Mouse (Mus musculus) neural tube, embryonic 12.5 days (tissue): ENCODE results near the gene Gpatch11. TPM values are rescaled to one million over a fixed set of nuclear protein-coding genes. Genes with fewer than 3 reads are reported as not detected.
"Not testable (repeated sequence)": the region's sequence is repeated elsewhere in the genome, so short reads cannot be mapped to it uniquely, and the experiment has no call there.

Experiments used
- ATAC-seq: fragments of 200-750 bp; cut with Nextera tagmentation; 2 replicates; pipeline ENCODE4 v1.8.0; 2017; ENCODE audit warnings: low read depth, mild to moderate bottlenecking, moderate TSS enrichment, moderate library complexity; ENCODE audit not compliant: low FRiP score
- H3K27ac ChIP-seq: fragments of 300-500 bp; sonication (generic); 2 replicates; pipeline ENCODE4 v1.5.1; 2016
- H3K27me3 ChIP-seq: fragments of 300-500 bp; sonication (generic); replicated peaks from 2 replicates; pipeline ENCODE4 v1.6.1; 2016; ENCODE audit warnings: mild to moderate bottlenecking
- H3K36me3 ChIP-seq: fragments of 300-500 bp; sonication (generic); 2 replicates; pipeline ENCODE4 v1.6.1; 2016; ENCODE audit warnings: mild to moderate bottlenecking
- H3K4me1 ChIP-seq: fragments of 300-500 bp; sonication (generic); 2 replicates; pipeline ENCODE4 v1.6.1; 2016
- H3K4me2 ChIP-seq: fragments of 300-500 bp; sonication (generic); replicated peaks from 2 replicates; pipeline ENCODE4 v1.6.1; 2016; ENCODE audit warnings: mild to moderate bottlenecking
- H3K4me3 ChIP-seq: fragments of 300-500 bp; sonication (generic); 2 replicates; pipeline ENCODE4 v1.5.1; 2016
- H3K9ac ChIP-seq: fragments of 300-500 bp; sonication (generic); 2 replicates; pipeline ENCODE4 v1.6.1; 2016; ENCODE audit warnings: mild to moderate bottlenecking
- H3K9me3 ChIP-seq: fragments of 300-500 bp; sonication (generic); 2 replicates; pipeline ENCODE4 v1.6.1; 2016; ENCODE audit warnings: mild to moderate bottlenecking
- WGBS: fragments of 180-500 bp; shearing (Covaris S2); methylation state at CpG from one replicate; pipeline ENCODE4 v1.1.7; 2016; 5-methylcytosine and 5-hydroxymethylcytosine counted together
- polyA plus RNA-seq: library from polyadenylated mRNA; unstranded; fragments of >200 nt; fragmentation: Nextera tagmentation; extraction: Ambion mirVana; gene quantifications from 2 replicates; pipeline ENCODE4 v1.2.1, GENCODE M21; 2016

Gene Gpatch11
- polyA plus RNA-seq = 51.7 and 53.7 TPM in 2 replicates

DNA sequence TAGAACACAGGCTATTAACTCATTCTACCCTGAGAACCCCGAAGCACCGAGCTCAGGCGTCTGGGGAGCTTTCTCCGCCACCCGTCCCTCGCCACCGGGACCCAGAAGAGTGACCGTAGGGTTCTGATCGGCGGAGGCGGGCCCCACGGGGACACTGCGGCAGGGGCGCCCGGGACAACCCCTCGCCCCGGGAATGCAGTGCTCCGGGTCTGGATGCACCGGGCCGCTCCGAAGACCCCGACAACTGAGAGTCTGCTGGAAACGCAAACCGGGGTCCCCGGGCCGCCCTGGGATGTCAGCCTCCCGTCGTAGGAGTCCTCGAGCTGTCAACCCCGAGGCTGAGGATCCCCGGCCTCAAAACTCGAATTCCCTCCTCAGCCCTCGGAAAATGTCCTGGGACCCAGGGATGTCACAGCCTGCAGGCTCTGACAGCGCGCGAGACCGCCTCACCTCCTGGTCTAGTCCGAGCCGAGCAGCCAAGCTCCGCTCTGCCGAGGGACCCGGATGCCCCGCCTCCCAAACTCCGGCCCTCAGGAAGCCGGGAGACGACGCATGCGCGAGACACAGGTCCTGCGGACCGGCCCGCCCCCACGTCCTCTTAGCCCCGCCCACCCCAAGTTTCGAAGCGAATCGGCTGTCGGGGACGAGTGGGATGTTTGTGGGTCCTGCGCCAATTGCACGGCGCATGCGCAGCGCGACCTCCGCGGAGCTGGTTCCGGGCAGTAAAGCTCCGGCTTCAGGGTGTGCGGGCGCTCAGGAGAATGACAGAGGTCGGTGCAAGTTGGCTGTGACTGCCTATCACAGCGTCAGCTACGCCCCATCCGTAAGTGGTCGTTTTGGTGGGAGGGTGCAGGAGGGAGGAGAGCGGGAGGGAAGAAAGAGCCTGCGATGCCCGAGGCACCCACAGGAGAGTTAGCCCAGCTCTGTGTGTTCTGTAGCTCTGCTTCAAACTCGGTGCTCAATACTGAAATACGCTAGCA, at the start of gene Gpatch11, which contains the start of gene Heatr5b:
Gene Gpatch11 (plus strand): TSS at position 712 of the 980 bp plus-strand sequence.
Gene Heatr5b (minus strand): TSS at position 509 of the 980 bp plus-strand sequence.
- ATAC-seq = peak; percentile 99
- no peaks in the 10 kb centered on the region for H3K9me3 ChIP-seq
- H3K27me3 ChIP-seq = no peaks in the 10 kb centered on the region
- no peaks in the 10 kb centered on the region; the same call in 1 of the 2 replicates for H3K4me1 ChIP-seq
- peak within 1 kb of the TSS; percentile 89 for H3K9ac ChIP-seq
- H3K36me3 ChIP-seq = peaks cover 21% of the 10 kb centered on the region
- peak within 1 kb of the TSS; percentile 87 for H3K4me3 ChIP-seq
- peak within 1 kb of the TSS; percentile 85 for H3K4me2 ChIP-seq
- under 1% methylated on average over 81 of the region's 81 CpGs for WGBS
- H3K27ac ChIP-seq = peak within 1 kb of the TSS; percentile 62; the same call in 1 of the 2 replicates

DNA sequence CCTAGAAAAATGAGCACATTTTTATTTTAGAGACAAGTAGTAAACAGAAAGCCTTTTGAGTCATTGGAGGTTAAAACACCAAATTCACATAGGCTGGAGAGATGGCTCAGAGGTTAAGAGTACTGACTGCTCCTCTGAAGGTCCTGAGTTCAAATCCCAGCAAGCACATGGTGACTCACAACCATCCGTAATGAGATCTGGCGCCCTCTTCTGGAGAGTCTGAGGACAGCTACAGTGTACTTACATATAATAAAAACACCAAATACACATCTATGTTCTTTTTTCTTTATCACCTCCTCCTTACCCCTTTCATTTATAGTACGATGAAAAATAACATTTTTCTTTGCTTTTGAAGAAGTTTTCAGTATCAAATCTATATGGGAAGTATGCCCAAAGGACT, 47.1 kb upstream of the Gpatch11 start:
- not testable (repeated sequence) for H3K4me3 ChIP-seq, H3K27ac ChIP-seq, H3K27me3 ChIP-seq, ATAC-seq, H3K9me3 ChIP-seq, H3K4me1 ChIP-seq, H3K9ac ChIP-seq, H3K4me2 ChIP-seq
- WGBS = 76% methylated on average over 3 of the region's 3 CpGs
- H3K36me3 ChIP-seq = peaks cover 37% of the 10 kb centered on the region

DNA sequence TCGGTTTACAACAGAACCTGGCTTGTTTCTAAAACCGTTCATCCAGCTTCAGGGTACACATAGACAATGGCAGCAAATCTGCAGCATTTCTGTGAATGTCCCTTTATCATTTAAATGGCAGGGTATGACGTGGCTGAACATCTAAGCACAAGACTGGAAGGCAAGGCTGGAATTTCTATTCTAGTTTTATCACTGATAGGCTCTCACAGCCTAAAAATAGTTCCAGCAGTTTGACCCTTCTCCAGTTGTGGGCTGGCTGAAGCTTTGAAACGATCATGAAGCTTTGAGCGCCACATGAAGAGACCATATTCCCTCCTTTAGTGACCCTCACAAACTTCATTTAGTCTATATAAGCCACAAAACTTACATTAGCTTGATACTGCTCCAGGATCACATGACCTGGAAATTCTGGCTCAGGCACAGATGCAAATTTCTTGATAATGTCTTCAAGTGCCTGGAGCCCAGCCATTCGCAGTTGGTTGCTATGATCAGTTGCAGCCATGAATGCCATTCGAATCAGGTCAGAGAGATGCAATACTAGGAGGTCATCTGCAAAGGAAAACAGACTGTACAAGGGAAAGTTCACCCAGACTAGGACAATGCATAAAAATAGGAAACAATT, 44.2 kb upstream of the Gpatch11 start:
- H3K9ac ChIP-seq = no peak overlapping the region
- ATAC-seq = no peak
- H3K27ac ChIP-seq = no peak overlapping the region
- H3K4me3 ChIP-seq = no peak overlapping the region
- 85% methylated on average over 7 of the region's 7 CpGs for WGBS
- H3K4me2 ChIP-seq = no peak overlapping the region
- H3K4me1 ChIP-seq = no peaks in the 10 kb centered on the region
- peaks cover 46% of the 10 kb centered on the region for H3K36me3 ChIP-seq
- no peaks in the 10 kb centered on the region for H3K27me3 ChIP-seq
- no peaks in the 10 kb centered on the region for H3K9me3 ChIP-seq

DNA sequence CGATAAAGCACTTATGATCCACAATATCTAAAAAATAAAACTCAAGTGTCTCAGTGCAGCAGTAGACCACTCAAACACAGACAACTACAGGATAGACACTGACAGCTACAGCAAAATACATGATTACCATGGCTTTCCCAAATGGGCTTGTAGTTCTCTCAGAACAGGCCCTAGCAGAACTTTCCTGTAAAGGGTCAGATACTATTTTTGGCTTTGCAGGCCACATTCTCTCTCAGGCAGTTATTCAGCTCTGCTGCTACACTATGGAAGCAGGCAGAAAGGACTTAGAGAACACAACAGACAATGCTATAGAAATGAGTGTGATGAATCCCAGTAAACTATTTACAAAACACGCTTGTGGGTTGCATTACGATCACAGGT, 43.7 kb upstream of the Gpatch11 start:
- no peak for ATAC-seq
- no peaks in the 10 kb centered on the region for H3K4me1 ChIP-seq
- no peak overlapping the region for H3K9ac ChIP-seq
- H3K27ac ChIP-seq = no peak overlapping the region
- H3K27me3 ChIP-seq = no peaks in the 10 kb centered on the region
- H3K4me3 ChIP-seq = no peak overlapping the region
- WGBS = 91% methylated on average over 3 of the region's 3 CpGs
- peaks cover 51% of the 10 kb centered on the region for H3K36me3 ChIP-seq
- H3K4me2 ChIP-seq = no peak overlapping the region
- H3K9me3 ChIP-seq = no peaks in the 10 kb centered on the region

DNA sequence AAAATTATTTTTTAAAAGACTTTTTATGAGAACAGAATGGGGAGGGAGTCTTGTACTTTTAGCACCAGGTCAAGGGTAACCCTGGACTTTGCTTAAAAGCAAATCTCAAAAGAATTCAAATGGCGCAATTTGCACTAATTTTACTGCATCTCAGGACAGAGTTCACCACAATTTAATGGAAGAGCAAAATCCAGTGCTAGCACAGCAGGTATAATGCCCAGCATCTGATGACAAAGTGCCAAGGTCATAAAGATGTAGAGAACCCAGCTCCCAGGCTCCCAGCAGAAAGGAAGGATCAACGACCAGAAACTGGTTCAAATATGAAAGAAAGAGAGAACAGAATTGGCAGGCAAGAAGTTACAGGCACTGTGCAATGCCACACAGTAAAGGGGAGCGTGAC, 43.2 kb upstream of the Gpatch11 start:
- Histone ChIP-seq H3K4me1 (no peaks in the 10 kb centered on the region), H3K9me3 (no peaks in the 10 kb centered on the region), H3K4me3 (no peak overlapping the region), H3K9ac (no peak overlapping the region), H3K36me3 (peaks cover 53% of the 10 kb centered on the region), H3K4me2 (no peak overlapping the region), H3K27ac (no peak overlapping the region), H3K27me3 (no peaks in the 10 kb centered on the region)
- 89% methylated on average over 3 of the region's 3 CpGs for WGBS
- no peak for ATAC-seq

DNA sequence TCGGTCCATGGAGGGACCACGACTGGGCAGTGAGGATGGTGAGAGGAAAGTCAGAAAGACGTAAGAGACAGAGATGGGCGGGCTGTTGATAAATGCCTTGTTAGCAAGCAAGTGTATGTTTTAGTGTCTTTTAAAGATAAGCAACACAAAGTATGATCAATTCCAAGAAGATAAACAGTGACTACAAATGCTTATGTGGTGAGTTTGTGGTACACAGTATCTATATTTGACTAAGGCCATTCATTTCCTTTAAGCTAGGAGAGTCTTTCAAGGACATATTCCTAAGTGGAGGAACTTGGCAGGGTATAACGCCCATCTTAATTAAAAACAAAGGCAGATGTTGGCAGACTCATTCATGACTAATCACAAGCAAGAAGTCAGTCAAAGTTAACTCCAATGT, 41.0 kb upstream of the Gpatch11 start:
- H3K4me3 ChIP-seq = no peak overlapping the region
- H3K4me2 ChIP-seq = no peak overlapping the region
- H3K27ac ChIP-seq = no peak overlapping the region
- WGBS = 91% methylated on average over 5 of the region's 5 CpGs
- peaks cover 57% of the 10 kb centered on the region for H3K36me3 ChIP-seq
- ATAC-seq = no peak
- no peaks in the 10 kb centered on the region for H3K27me3 ChIP-seq
- no peaks in the 10 kb centered on the region for H3K9me3 ChIP-seq
- no peak overlapping the region for H3K9ac ChIP-seq
- no peaks in the 10 kb centered on the region for H3K4me1 ChIP-seq

DNA sequence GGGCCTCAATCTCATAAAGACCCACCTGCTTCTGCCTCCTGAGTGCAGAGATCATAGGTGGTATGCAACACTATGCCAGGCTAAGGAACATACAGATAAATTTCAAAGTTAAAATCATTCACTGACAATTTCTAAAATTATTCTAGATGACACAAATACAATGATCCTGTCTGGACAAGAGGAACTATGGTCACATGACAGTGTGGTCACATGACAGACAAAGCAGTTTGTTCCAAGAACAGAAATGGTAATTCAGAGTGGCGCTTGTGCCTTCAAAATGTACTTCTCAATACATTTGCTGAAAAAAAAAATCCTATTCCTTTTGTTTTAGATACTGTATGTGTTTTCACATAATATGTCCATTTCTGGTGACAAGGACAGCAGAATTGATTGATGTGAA, 38.1 kb upstream of the Gpatch11 start:
- peaks cover 59% of the 10 kb centered on the region for H3K36me3 ChIP-seq

DNA sequence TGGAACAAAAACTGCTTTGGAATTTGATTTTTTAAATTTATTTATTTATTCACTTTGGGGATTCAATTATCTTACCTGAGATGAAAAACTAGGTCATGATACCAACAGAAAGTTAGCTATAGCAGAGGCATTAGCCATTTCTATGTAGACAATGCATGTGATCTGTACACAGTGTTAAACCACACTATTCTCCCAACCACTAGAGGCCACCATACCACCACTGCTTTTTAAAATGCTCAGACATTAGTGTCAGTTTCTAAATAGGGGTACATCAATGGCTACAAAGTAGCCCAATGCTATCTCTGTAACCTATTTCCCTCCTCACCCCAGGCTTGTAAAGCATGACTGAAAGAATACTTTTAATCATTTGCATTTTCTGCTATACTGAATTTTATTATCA, 26.3 kb upstream of the Gpatch11 start:
- no peak for ATAC-seq

More for the DNA sequence above, 38.1 kb upstream of the Gpatch11 start:
- Histone ChIP-seq H3K4me2 (no peak overlapping the region), H3K27me3 (no peaks in the 10 kb centered on the region), H3K9ac (no peak overlapping the region), H3K4me3 (no peak overlapping the region), H3K4me1 (no peaks in the 10 kb centered on the region), H3K9me3 (no peaks in the 10 kb centered on the region), H3K27ac (no peak overlapping the region)
- no peak for ATAC-seq
- WGBS = 95% methylated on average over 1 of the region's 1 CpGs

DNA sequence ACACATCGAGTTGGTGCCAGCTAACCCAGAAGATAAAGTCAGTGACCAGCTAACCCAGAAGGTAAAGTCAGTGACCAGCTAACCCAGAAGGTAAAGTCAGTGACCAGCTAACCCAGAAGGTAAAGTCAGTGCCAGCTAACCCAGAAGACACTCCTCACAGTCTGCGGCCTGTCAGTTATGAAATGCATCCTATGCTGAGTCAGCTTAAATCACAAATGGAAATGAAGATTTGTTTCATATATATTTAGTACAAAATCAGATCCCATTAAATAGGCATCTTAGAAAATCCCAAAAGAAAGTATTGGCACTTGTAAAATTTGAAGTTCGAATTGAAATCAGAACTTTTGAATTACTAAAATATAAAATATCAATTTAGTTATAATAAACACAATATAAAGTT, 25.8 kb upstream of the Gpatch11 start:
- 96% methylated on average over 3 of the region's 3 CpGs for WGBS
- peaks cover 48% of the 10 kb centered on the region for H3K36me3 ChIP-seq

More for the DNA sequence above, 26.3 kb upstream of the Gpatch11 start:
- no peak overlapping the region for H3K27ac ChIP-seq
- no peaks in the 10 kb centered on the region for H3K4me1 ChIP-seq
- H3K9me3 ChIP-seq = no peaks in the 10 kb centered on the region
- no peak overlapping the region for H3K4me2 ChIP-seq
- no peak overlapping the region for H3K4me3 ChIP-seq
- no peaks in the 10 kb centered on the region for H3K27me3 ChIP-seq
- peaks cover 45% of the 10 kb centered on the region for H3K36me3 ChIP-seq
- no peak overlapping the region for H3K9ac ChIP-seq

DNA sequence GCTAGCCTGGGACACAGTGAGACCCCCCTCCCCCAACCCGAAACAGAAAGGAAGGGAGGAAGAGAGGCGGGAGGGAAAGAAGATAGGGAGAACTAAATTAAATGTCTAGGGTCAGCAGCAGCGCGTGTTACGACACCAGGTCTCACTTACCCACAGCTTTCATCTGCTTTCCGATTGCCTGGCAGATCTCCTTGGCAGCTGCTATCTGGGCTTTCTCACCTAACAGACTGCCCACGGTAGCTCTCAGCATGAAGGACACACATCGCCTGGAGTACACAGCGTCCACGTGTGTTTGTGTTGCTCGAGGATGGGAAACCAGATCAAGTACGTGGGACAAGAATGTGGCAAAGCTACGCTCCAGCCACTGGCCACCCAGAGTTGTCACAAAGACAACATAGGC, 11.0 kb upstream of the Gpatch11 start:
- Histone ChIP-seq H3K4me1 (no peaks in the 10 kb centered on the region), H3K27me3 (no peaks in the 10 kb centered on the region), H3K9ac (no peak overlapping the region), H3K9me3 (no peaks in the 10 kb centered on the region), H3K36me3 (peaks cover 50% of the 10 kb centered on the region), H3K27ac (no peak overlapping the region), H3K4me2 (no peak overlapping the region), H3K4me3 (no peak overlapping the region)
- ATAC-seq = no peak
- WGBS = 93% methylated on average over 13 of the region's 13 CpGs

More for the DNA sequence above, 25.8 kb upstream of the Gpatch11 start:
- no peaks in the 10 kb centered on the region for H3K4me1 ChIP-seq
- no peak overlapping the region for H3K27ac ChIP-seq
- H3K9me3 ChIP-seq = no peaks in the 10 kb centered on the region
- H3K4me2 ChIP-seq = no peak overlapping the region
- no peak overlapping the region for H3K4me3 ChIP-seq
- H3K27me3 ChIP-seq = no peaks in the 10 kb centered on the region
- no peak for ATAC-seq
- no peak overlapping the region for H3K9ac ChIP-seq

DNA sequence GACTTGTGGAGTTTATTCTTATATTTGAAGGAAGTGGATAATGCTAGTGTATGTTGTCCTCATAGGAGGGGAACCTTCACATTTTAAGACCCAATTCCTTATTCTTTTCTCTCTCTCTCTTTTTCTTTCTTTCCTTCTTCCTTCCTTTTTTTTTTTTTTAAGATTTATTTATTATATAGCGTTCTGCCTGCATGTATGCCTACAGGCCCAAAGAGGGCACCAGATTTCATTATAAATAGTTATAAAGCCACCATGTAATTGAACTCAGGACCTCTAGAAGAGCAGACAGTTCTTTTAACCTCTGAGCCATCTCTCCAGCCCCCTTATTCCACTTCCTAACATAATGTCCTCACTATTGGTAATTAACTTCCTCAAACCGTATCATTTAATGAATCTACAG, 689 bp downstream of the Gpatch11 start:
- 40% methylated on average over 2 of the region's 2 CpGs for WGBS

DNA sequence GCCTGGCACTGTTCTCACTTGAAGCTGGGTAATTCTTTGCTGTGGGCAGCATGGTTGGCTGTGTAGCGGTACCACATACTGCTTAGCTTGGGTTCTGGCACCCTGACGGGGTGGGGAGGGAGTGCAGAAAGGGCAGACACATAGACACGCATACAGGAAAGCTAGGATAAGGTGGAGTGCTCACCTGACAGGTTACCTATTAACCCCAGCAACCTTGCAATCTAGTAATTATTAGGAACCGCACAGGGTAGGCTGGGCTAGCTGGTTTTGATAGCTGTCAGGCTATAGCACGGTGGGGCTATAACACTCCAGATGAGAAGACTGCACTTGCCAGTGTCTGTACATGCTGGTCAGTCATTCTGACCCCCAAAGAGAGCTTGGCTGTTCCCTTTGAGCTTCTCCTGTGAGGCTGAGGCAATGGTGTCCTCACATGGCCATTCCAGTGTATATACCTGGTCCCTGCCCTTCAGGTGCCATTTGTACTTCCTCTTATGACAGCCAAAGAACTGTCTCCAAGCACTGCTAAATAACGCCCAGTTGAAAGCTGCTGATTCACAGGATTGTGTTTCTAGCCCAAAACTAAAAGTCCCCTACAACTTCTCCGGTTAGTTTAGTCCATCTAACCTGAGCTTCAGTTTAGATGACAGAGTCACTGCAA, 7.0 kb downstream of the Gpatch11 start:
- ATAC-seq = no peak
- H3K4me3 ChIP-seq = no peak overlapping the region
- no peak overlapping the region for H3K27ac ChIP-seq
- no peak overlapping the region for H3K9ac ChIP-seq
- no peaks in the 10 kb centered on the region for H3K9me3 ChIP-seq
- peaks cover 77% of the 10 kb centered on the region for H3K36me3 ChIP-seq
- H3K4me2 ChIP-seq = no peak overlapping the region
- no peaks in the 10 kb centered on the region for H3K27me3 ChIP-seq
- H3K4me1 ChIP-seq = no peaks in the 10 kb centered on the region
- 92% methylated on average over 7 of the region's 7 CpGs for WGBS

More for the DNA sequence above, 689 bp downstream of the Gpatch11 start:
- Histone ChIP-seq H3K27me3 (no peaks in the 10 kb centered on the region), H3K9me3 (no peaks in the 10 kb centered on the region), H3K36me3 (peaks cover 24% of the 10 kb centered on the region), H3K27ac (no peak overlapping the region), H3K4me2 (peak overlapping the region; percentile 79), H3K4me3 (peak overlapping the region; percentile 87), H3K9ac (peak overlapping the region; percentile 53), H3K4me1 (no peaks in the 10 kb centered on the region; the same call in 1 of the 2 replicates)
- ATAC-seq = no peak
